Mouse (Mus musculus): Measurements from ENCODE around the gene Fbxo22. TPM values are rescaled to one million over a fixed set of nuclear protein-coding genes. Genes with fewer than 3 reads are reported as not detected.
"Not testable (repeated sequence)": the region's sequence is repeated elsewhere in the genome, so short reads cannot be mapped to it uniquely, and the experiment has no call there.

Fbxo22 gene
- polyA plus RNA-seq, 1 experiment = 22.1 TPM

GRCm38 (mm10) chr9:55246918-55247317, 38.2 kb downstream of the Fbxo22 start:
- no peak for TF ChIP-seq TCF12 (IDR thresholded peaks at IDR 0.05; ENCODE audit: insufficient read depth, poor library complexity, severe bottlenecking)
- no peak for TF ChIP-seq MYOG (IDR thresholded peaks at IDR 0.05; ENCODE audit: control insufficient read depth in 1 of 3, insufficient read depth in 1 of 3, insufficient read length in 2 of 3, low read depth in 2 of 3)
- no peak for TF ChIP-seq CEBPB (IDR thresholded peaks at IDR 0.05; ENCODE audit: insufficient read depth, poor library complexity, severe bottlenecking)
- no peak for TF ChIP-seq MYOD1 (IDR thresholded peaks at IDR 0.05; ENCODE audit: control insufficient read depth in 1 of 3, insufficient read length in 2 of 3, low read depth in 2 of 3)
- TF ChIP-seq POLR2A (IDR thresholded peaks at IDR 0.05; ENCODE audit: insufficient read length, low read depth) = no peak
- no peaks in the 10 kb centered on the region for H3K36me3 ChIP-seq (ENCODE audit: control insufficient read depth, insufficient read depth)
- no peak overlapping the region for H3ac ChIP-seq (ENCODE audit: control insufficient read depth, insufficient read length)

GRCm38 (mm10) chr9:55248465-55248864, 39.7 kb downstream of the Fbxo22 start:
- Histone ChIP-seq H3ac (ENCODE audit: control insufficient read depth, insufficient read length) (no peak overlapping the region), H3K4me3 (no peak overlapping the region), H3K79me2 (ENCODE audit: control insufficient read depth, insufficient read depth) (no peaks in the 10 kb centered on the region), H3K27me3 (ENCODE audit: control insufficient read depth, insufficient read depth, insufficient read length) (peaks cover under 1% of the 10 kb centered on the region), H3K4me2 (ENCODE audit: low read depth) (no peak overlapping the region), H3K36me3 (ENCODE audit: control insufficient read depth, insufficient read depth) (no peaks in the 10 kb centered on the region)
- TF ChIP-seq USF1 (IDR thresholded peaks at IDR 0.05; ENCODE audit: low read depth) = no peak
- TF ChIP-seq REST (IDR thresholded peaks at IDR 0.05; ENCODE audit: insufficient read depth, insufficient read length) = no peak
- TF ChIP-seq SRF (IDR thresholded peaks at IDR 0.05; ENCODE audit: control insufficient read depth, insufficient read length, low read depth) = no peak
- TF ChIP-seq TCF12 (IDR thresholded peaks at IDR 0.05; ENCODE audit: insufficient read depth, poor library complexity, severe bottlenecking) = no peak
- no peak for TF ChIP-seq CEBPB (IDR thresholded peaks at IDR 0.05; ENCODE audit: insufficient read depth, poor library complexity, severe bottlenecking)
- no peak for TF ChIP-seq POLR2A (IDR thresholded peaks at IDR 0.05; ENCODE audit: insufficient read length, low read depth)
- no peak for TF ChIP-seq MYOD1 (IDR thresholded peaks at IDR 0.05; ENCODE audit: control insufficient read depth in 1 of 3, insufficient read length in 2 of 3, low read depth in 2 of 3)
- no peak for TF ChIP-seq MAX (IDR thresholded peaks at IDR 0.05; ENCODE audit: low read depth)
- no peak for TF ChIP-seq POLR2AphosphoS2 (IDR thresholded peaks at IDR 0.05; ENCODE audit: insufficient read length, low read depth)
- TF ChIP-seq E2F4 (IDR thresholded peaks at IDR 0.05; ENCODE audit: insufficient read depth) = no peak
- no peak for TF ChIP-seq MYOG (IDR thresholded peaks at IDR 0.05; ENCODE audit: control insufficient read depth in 1 of 3, insufficient read depth in 1 of 3, insufficient read length in 2 of 3, low read depth in 2 of 3)
- TF ChIP-seq TCF3 (IDR thresholded peaks at IDR 0.05; ENCODE audit: insufficient read length, low read depth) = no peak

More at GRCm38 (mm10) chr9:55246918-55247317, 38.2 kb downstream of the Fbxo22 start:
- Histone ChIP-seq H3K27me3 (ENCODE audit: control insufficient read depth, insufficient read depth, insufficient read length) (peaks cover 9% of the 10 kb centered on the region), H3K4me3 (no peak overlapping the region), H3K4me2 (ENCODE audit: low read depth) (no peak overlapping the region), H3K79me2 (ENCODE audit: control insufficient read depth, insufficient read depth) (no peaks in the 10 kb centered on the region)

- no peak for TF ChIP-seq SRF (IDR thresholded peaks at IDR 0.05; ENCODE audit: control insufficient read depth, insufficient read length, low read depth)
- TF ChIP-seq MAX (IDR thresholded peaks at IDR 0.05; ENCODE audit: low read depth) = no peak
- TF ChIP-seq POLR2AphosphoS2 (IDR thresholded peaks at IDR 0.05; ENCODE audit: insufficient read length, low read depth) = no peak
- TF ChIP-seq MYOG (IDR thresholded peaks at IDR 0.05; ENCODE audit: control insufficient read depth in 1 of 3, insufficient read depth in 1 of 3, insufficient read length in 2 of 3, low read depth in 2 of 3) = no peak
- TF ChIP-seq POLR2A (IDR thresholded peaks at IDR 0.05; ENCODE audit: insufficient read length, low read depth) = no peak
- no peak for TF ChIP-seq REST (IDR thresholded peaks at IDR 0.05; ENCODE audit: insufficient read depth, insufficient read length)
- TF ChIP-seq TCF3 (IDR thresholded peaks at IDR 0.05; ENCODE audit: insufficient read length, low read depth) = no peak
- no peak for TF ChIP-seq TCF12 (IDR thresholded peaks at IDR 0.05; ENCODE audit: insufficient read depth, poor library complexity, severe bottlenecking)
- TF ChIP-seq MYOD1 (IDR thresholded peaks at IDR 0.05; ENCODE audit: control insufficient read depth in 1 of 3, insufficient read length in 2 of 3, low read depth in 2 of 3) = no peak
- no peak for TF ChIP-seq USF1 (IDR thresholded peaks at IDR 0.05; ENCODE audit: low read depth)
- no peak for TF ChIP-seq CEBPB (IDR thresholded peaks at IDR 0.05; ENCODE audit: insufficient read depth, poor library complexity, severe bottlenecking)
- no peak for TF ChIP-seq E2F4 (IDR thresholded peaks at IDR 0.05; ENCODE audit: insufficient read depth)
Measured at GRCm38 (mm10) chr9:55250595-55251247, 42.0 kb downstream of the Fbxo22 start.

GRCm38 (mm10) chr9:55252097-55252496, 43.4 kb downstream of the Fbxo22 start:
- not testable (repeated sequence) for H3K36me3 ChIP-seq (ENCODE audit: control insufficient read depth, insufficient read depth); H3K4me3 ChIP-seq; H3ac ChIP-seq (ENCODE audit: control insufficient read depth, insufficient read length); H3K79me2 ChIP-seq (ENCODE audit: control insufficient read depth, insufficient read depth); H3K4me2 ChIP-seq (ENCODE audit: low read depth); H3K27me3 ChIP-seq (ENCODE audit: control insufficient read depth, insufficient read depth, insufficient read length)

More at GRCm38 (mm10) chr9:55250595-55251247, 42.0 kb downstream of the Fbxo22 start:
- Histone ChIP-seq H3ac (ENCODE audit: control insufficient read depth, insufficient read length) (no peak overlapping the region), H3K4me3 (no peak overlapping the region), H3K27me3 (ENCODE audit: control insufficient read depth, insufficient read depth, insufficient read length) (no peaks in the 10 kb centered on the region), H3K79me2 (ENCODE audit: control insufficient read depth, insufficient read depth) (no peaks in the 10 kb centered on the region), H3K36me3 (ENCODE audit: control insufficient read depth, insufficient read depth) (no peaks in the 10 kb centered on the region), H3K4me2 (ENCODE audit: low read depth) (no peak overlapping the region)

- no peak overlapping the region for H3ac ChIP-seq (ENCODE audit: control insufficient read depth, insufficient read length)
- no peak overlapping the region for H3K4me3 ChIP-seq
- H3K79me2 ChIP-seq (ENCODE audit: control insufficient read depth, insufficient read depth) = no peaks in the 10 kb centered on the region
- no peaks in the 10 kb centered on the region for H3K27me3 ChIP-seq (ENCODE audit: control insufficient read depth, insufficient read depth, insufficient read length)
- no peak for TF ChIP-seq POLR2AphosphoS2 (IDR thresholded peaks at IDR 0.05; ENCODE audit: insufficient read length, low read depth)
- TF ChIP-seq MAX (IDR thresholded peaks at IDR 0.05; ENCODE audit: low read depth) = no peak
- no peak for TF ChIP-seq E2F4 (IDR thresholded peaks at IDR 0.05; ENCODE audit: insufficient read depth)
- no peak for TF ChIP-seq REST (IDR thresholded peaks at IDR 0.05; ENCODE audit: insufficient read depth, insufficient read length)
- no peak for TF ChIP-seq SRF (IDR thresholded peaks at IDR 0.05; ENCODE audit: control insufficient read depth, insufficient read length, low read depth)
- no peak for TF ChIP-seq CEBPB (IDR thresholded peaks at IDR 0.05; ENCODE audit: insufficient read depth, poor library complexity, severe bottlenecking)
- TF ChIP-seq TCF12 (IDR thresholded peaks at IDR 0.05; ENCODE audit: insufficient read depth, poor library complexity, severe bottlenecking) = no peak
- no peaks in the 10 kb centered on the region for H3K36me3 ChIP-seq (ENCODE audit: control insufficient read depth, insufficient read depth)
- no peak overlapping the region for H3K4me2 ChIP-seq (ENCODE audit: low read depth)
Measured at GRCm38 (mm10) chr9:55253849-55254248, 45.1 kb downstream of the Fbxo22 start.

Data from myocyte (in vitro differentiated cells).